Comparison of ENCODE assay signal across 8 mouse cellular contexts in the genomic region with DNA sequence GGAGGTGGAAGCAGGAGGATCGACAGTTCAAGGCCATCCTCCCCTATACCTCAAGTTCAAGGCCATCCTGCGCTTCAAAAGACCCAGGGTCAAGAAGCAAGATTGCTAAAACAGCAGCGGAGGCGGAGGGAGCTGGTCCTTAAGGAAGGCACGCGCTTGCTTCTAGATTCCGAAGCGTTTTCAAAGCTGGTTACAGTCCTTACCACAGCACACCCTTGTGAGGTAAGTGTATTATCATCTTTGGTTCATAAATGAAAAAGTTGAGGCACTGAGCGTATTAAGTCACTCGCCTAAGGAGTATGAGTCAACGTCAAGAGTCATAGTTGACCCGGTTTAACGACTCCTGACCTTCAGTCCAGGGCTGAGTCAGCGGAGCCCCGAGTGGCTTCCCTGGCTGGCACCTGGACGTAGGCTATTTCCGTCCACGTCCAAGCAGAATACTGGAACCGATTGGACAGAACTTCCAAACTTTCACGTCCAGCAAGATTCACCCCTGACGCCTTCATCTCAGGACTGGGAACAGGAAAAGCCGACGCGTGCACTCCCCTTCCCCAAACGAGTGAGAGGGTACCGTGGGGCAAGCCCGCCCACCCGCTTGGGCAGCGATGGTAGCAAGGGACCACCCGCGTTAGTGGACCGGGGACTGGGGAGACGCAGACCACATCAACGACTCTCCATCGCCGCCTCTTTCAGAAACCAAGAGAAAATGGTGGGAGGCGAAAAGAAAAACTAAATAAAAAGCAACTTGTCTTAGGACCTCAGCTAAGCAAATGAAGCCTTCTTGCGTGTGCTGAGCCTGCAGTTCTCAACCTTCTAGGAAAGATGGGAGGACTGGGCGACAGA. TPM values are rescaled to one million over a fixed set of nuclear protein-coding genes. Genes with fewer than 3 reads are reported as not detected.
DNase-seq lines count a peak whose midpoint lies in the region; ATAC-seq lines count a peak whose summit lies in the region.

A gene (plus strand): TSS at position 107 of the 843 bp plus-strand sequence.

- DNase-seq in embryo, embryonic 10 days (ENCODE audit: low spot score), result peak; percentile 64
- DNase-seq in embryo, embryonic 9.5 days (ENCODE audit: extremely low spot score), result no peak
- DNase-seq in embryonic facial prominence, embryonic 11.5 days (ENCODE audit: low spot score), result peak; percentile 56
- DNase-seq in heart, adult 11 months, result peak; percentile 96
- peak; percentile 77 for DNase-seq in kidney, adult 11 months
- peak; percentile 3 to 26 for DNase-seq in spleen, postnatal 36 days (ENCODE audit: low spot score in 2 of 2)

- H3K4me1 ChIP-seq in embryonic facial prominence, embryonic 11.5 days (ENCODE audit: control insufficient read depth, insufficient read depth, low read length), result no peaks in the 10 kb centered on the region
- peaks cover 21% of the 10 kb centered on the region for H3K4me1 ChIP-seq in limb, embryonic 12.5 days (replicated peaks)
- peaks cover 34% of the 10 kb centered on the region for H3K4me1 ChIP-seq in midbrain, embryonic 13.5 days (replicated peaks)

- H3K4me2 ChIP-seq in embryonic facial prominence, embryonic 11.5 days (ENCODE audit: low read depth, low read length), result peak within 1 kb of the TSS; percentile 77
- H3K4me2 ChIP-seq in limb, embryonic 12.5 days, result peak within 1 kb of the TSS; percentile 76
- H3K4me2 ChIP-seq in midbrain, embryonic 13.5 days (replicated peaks), result peak within 1 kb of the TSS; percentile 85

- ATAC-seq in embryonic facial prominence, embryonic 11.5 days (replicated peaks; ENCODE audit: insufficient number of reproducible peaks, low FRiP score, low TSS enrichment, low read depth), result peak; percentile 16; the same call in 1 of the 2 replicates
- ATAC-seq in limb, embryonic 12.5 days (ENCODE audit: insufficient number of reproducible peaks, insufficient read depth, low FRiP score, low TSS enrichment, low read depth), result peak; percentile 58; the same call in 1 of the 2 replicates
- ATAC-seq in midbrain, embryonic 13.5 days, result peak; percentile 65

- H3K4me3 ChIP-seq in embryonic facial prominence, embryonic 11.5 days (ENCODE audit: low read depth, low read length), result peak within 1 kb of the TSS; percentile 99
- peak within 1 kb of the TSS; percentile 98 for H3K4me3 ChIP-seq in limb, embryonic 12.5 days (replicated peaks)
- peak within 1 kb of the TSS; percentile 99 for H3K4me3 ChIP-seq in midbrain, embryonic 13.5 days (replicated peaks)

- WGBS in embryonic facial prominence, embryonic 11.5 days, result 1% methylated on average over 39 of the region's 39 CpGs
- WGBS in limb, embryonic 12.5 days, result 2% methylated on average over 39 of the region's 39 CpGs
- 2% methylated on average over 39 of the region's 39 CpGs for WGBS in midbrain, embryonic 13.5 days

- H3K27me3 ChIP-seq in embryonic facial prominence, embryonic 11.5 days (ENCODE audit: control insufficient read depth, insufficient read depth, low read length), result no peaks in the 10 kb centered on the region
- H3K27me3 ChIP-seq in limb, embryonic 12.5 days, result no peaks in the 10 kb centered on the region
- peaks cover 12% of the 10 kb centered on the region for H3K27me3 ChIP-seq in midbrain, embryonic 13.5 days

- no peaks in the 10 kb centered on the region for H3K36me3 ChIP-seq in embryonic facial prominence, embryonic 11.5 days (replicated peaks; ENCODE audit: control insufficient read depth, insufficient read depth, low read depth, low read length)
- no peaks in the 10 kb centered on the region for H3K36me3 ChIP-seq in limb, embryonic 12.5 days
- no peaks in the 10 kb centered on the region for H3K36me3 ChIP-seq in midbrain, embryonic 13.5 days

- peak within 1 kb of the TSS; percentile 78 for H3K27ac ChIP-seq in embryonic facial prominence, embryonic 11.5 days (replicated peaks; ENCODE audit: low read depth, low read length)
- peak within 1 kb of the TSS; percentile 92 for H3K27ac ChIP-seq in limb, embryonic 12.5 days
- H3K27ac ChIP-seq in midbrain, embryonic 13.5 days, result peak within 1 kb of the TSS; percentile 62

- peak within 1 kb of the TSS; percentile 74 for H3K9ac ChIP-seq in embryonic facial prominence, embryonic 11.5 days (replicated peaks; ENCODE audit: low read length)
- H3K9ac ChIP-seq in limb, embryonic 12.5 days (replicated peaks), result peak within 1 kb of the TSS; percentile 75
- H3K9ac ChIP-seq in midbrain, embryonic 13.5 days (replicated peaks), result peak within 1 kb of the TSS; percentile 65

- no peaks in the 10 kb centered on the region for H3K9me3 ChIP-seq in embryonic facial prominence, embryonic 11.5 days (replicated peaks; ENCODE audit: control insufficient read depth, low read length)
- H3K9me3 ChIP-seq in limb, embryonic 12.5 days, result no peaks in the 10 kb centered on the region
- no peaks in the 10 kb centered on the region for H3K9me3 ChIP-seq in midbrain, embryonic 13.5 days

RNA-seq across cellular contexts. Expression of the gene that starts here (rescaled TPM):
- 559 and 560 TPM in 2 replicates for polyA plus RNA-seq in embryonic facial prominence, embryonic 11.5 days (2014; fragmentation: Nextera tagmentation; extraction: Ambion mirVana)
- polyA plus RNA-seq in limb, embryonic 12.5 days (2016; fragmentation: Nextera tagmentation; extraction: Ambion mirVana), result 380 and 391 TPM in 2 replicates
- 343 and 393 TPM in 2 replicates for polyA plus RNA-seq in midbrain, embryonic 13.5 days (2015; fragmentation: Nextera tagmentation; extraction: Ambion mirVana)
